Mouse (Mus musculus) midbrain, postnatal 0 days (tissue): Measurements from ENCODE around the gene Isl1. TPM values are rescaled to one million over a fixed set of nuclear protein-coding genes. Genes with fewer than 3 reads are reported as not detected.

ENCODE experiments used
- ATAC-seq: fragments of 200-750 bp; cut with Nextera tagmentation; 2 replicates; pipeline ENCODE4 v1.8.0; 2017; ENCODE audit warnings: moderate number of reproducible peaks, mild to moderate bottlenecking, moderate TSS enrichment, moderate library complexity; ENCODE audit not compliant: low FRiP score
- DNase-seq: peaks from one replicate; pipeline ENCODE4 v3.0.0-alpha.2; 2015; ENCODE audit warnings: low spot score
- H3K27ac ChIP-seq: fragments of 300-500 bp; sonication (generic); 2 replicates; pipeline ENCODE4 v1.5.1; 2014; ENCODE audit warnings: low read depth, mild to moderate bottlenecking, low read length, mixed read lengths
- H3K27me3 ChIP-seq: fragments of 300-500 bp; sonication (generic); 2 replicates; pipeline ENCODE4 v1.6.1; 2014; ENCODE audit warnings: low read length, control low read depth, mixed read lengths; ENCODE audit not compliant: insufficient read depth
- H3K36me3 ChIP-seq: fragments of 300-500 bp; sonication (generic); 2 replicates; pipeline ENCODE4 v1.6.1; 2014; ENCODE audit warnings: low read length, control low read depth, mixed read lengths; ENCODE audit not compliant: insufficient read depth
- H3K4me1 ChIP-seq: fragments of 300-500 bp; sonication (generic); 2 replicates; pipeline ENCODE4 v1.6.1; 2014; ENCODE audit warnings: mild to moderate bottlenecking, control low read depth, antibody characterized with exemption, low read length, mixed read lengths; ENCODE audit not compliant: insufficient read depth
- H3K4me2 ChIP-seq: fragments of 300-500 bp; sonication (generic); 2 replicates; pipeline ENCODE4 v1.6.1; 2014; ENCODE audit warnings: low read depth, mild to moderate bottlenecking, low read length, mixed read lengths; ENCODE audit not compliant: poor library complexity, severe bottlenecking
- H3K4me3 ChIP-seq: fragments of 300-500 bp; sonication (generic); 2 replicates; pipeline ENCODE4 v1.5.1; 2014; ENCODE audit warnings: low read depth, mild to moderate bottlenecking, low read length, moderate library complexity
- H3K9ac ChIP-seq: fragments of 300-500 bp; sonication (generic); replicated peaks from 2 replicates; pipeline ENCODE4 v1.6.1; 2014; ENCODE audit warnings: mild to moderate bottlenecking, low read length, moderate library complexity, mixed read lengths; ENCODE audit not compliant: poor library complexity, severe bottlenecking
- H3K9me3 ChIP-seq: fragments of 300-500 bp; sonication (generic); 2 replicates; pipeline ENCODE4 v1.6.1; 2016; ENCODE audit warnings: low read length, control low read depth
- CTCF ChIP-seq: IDR thresholded peaks from 2 replicates; pipeline ENCODE4 v1.5.1; 2016; ENCODE audit warnings: antibody characterized with exemption, mild to moderate bottlenecking
- WGBS: fragments of 180-500 bp; shearing (Covaris S2); extraction: QIAGEN DNeasy Blood & Tissue Kit; methylation state at CpG from one replicate; pipeline ENCODE4 v1.1.7; 2014; 5-methylcytosine and 5-hydroxymethylcytosine counted together
- polyA plus RNA-seq: library from polyadenylated mRNA; unstranded; fragments of >200 nt; fragmentation: Nextera tagmentation; extraction: Ambion mirVana; gene quantifications from 2 replicates; pipeline ENCODE4 v1.2.1, GENCODE M21; 2015
- total RNA-seq: library from RNA; depleted of rRNA; stranded (reverse); fragments of >200 nt; gene quantifications from 2 replicates; pipeline ENCODE4 v1.2.3, GENCODE M21; 2014

Isl1 gene
- total and polyA plus RNA-seq, 2 experiments from 2014 or later = 12.3 to 25.8 TPM

- H3K27ac ChIP-seq = no peak overlapping the region
- H3K4me2 ChIP-seq = no peak overlapping the region
- H3K36me3 ChIP-seq = no peaks in the 10 kb centered on the region
- H3K27me3 ChIP-seq = peaks cover 77% of the 10 kb centered on the region
- no peak overlapping the region for H3K9ac ChIP-seq
- H3K4me1 ChIP-seq = no peaks in the 10 kb centered on the region
- DNase-seq (no peak), ATAC-seq (no peak)
- H3K9me3 ChIP-seq = no peaks in the 10 kb centered on the region
- no peak overlapping the region for H3K4me3 ChIP-seq
- TF ChIP-seq CTCF = no peak
- 3% methylated on average over 6 of the region's 6 CpGs for WGBS
These were observed 5.7 kb downstream of the Isl1 start for GRCm38 (mm10) chr13:116303766-116304165.

GRCm38 (mm10) chr13:116302861-116303260, 6.6 kb downstream of the Isl1 start:
- H3K27ac ChIP-seq = no peak overlapping the region
- DNase-seq = no peak
- no peak for ATAC-seq
- peaks cover 80% of the 10 kb centered on the region for H3K27me3 ChIP-seq
- no peak overlapping the region for H3K4me3 ChIP-seq
- H3K36me3 ChIP-seq = no peaks in the 10 kb centered on the region
- H3K4me1 ChIP-seq = no peaks in the 10 kb centered on the region
- no peak for TF ChIP-seq CTCF
- WGBS = 2% methylated on average over 15 of the region's 15 CpGs
- no peaks in the 10 kb centered on the region for H3K9me3 ChIP-seq
- no peak overlapping the region for H3K9ac ChIP-seq
- no peak overlapping the region for H3K4me2 ChIP-seq

- 0% methylated on average over 3 of the region's 3 CpGs for WGBS
- Histone ChIP-seq H3K4me3 (no peak overlapping the region), H3K9me3 (no peaks in the 10 kb centered on the region), H3K27me3 (peaks cover 82% of the 10 kb centered on the region), H3K27ac (no peak overlapping the region), H3K9ac (no peak overlapping the region), H3K36me3 (no peaks in the 10 kb centered on the region), H3K4me1 (no peaks in the 10 kb centered on the region), H3K4me2 (no peak overlapping the region)
- no peak for DNase-seq
- TF ChIP-seq CTCF = no peak
- ATAC-seq = no peak
These were observed 7.8 kb downstream of the Isl1 start for GRCm38 (mm10) chr13:116301706-116302105.

DNA sequence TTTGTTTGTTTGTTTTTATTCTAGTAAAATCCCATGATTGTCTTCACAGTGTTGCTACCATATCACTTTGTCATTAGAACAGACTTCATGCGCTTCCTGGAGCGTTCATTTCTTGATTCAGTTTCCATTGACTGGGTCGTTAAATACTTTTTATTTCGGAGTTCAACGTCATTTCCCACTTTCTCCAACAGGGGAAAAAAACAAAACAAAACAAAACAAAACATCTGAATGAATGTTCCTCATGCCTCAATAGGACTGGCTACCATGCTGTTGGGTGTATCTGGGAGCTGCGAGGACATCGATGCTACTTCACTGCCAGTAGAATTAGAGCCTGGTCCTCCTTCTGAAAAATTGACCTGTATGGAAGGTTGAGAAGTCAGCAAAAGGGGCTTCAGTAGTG, 10.2 kb downstream of the Isl1 start:
- Histone ChIP-seq H3K27ac (no peak overlapping the region), H3K4me1 (no peaks in the 10 kb centered on the region), H3K36me3 (no peaks in the 10 kb centered on the region), H3K9me3 (no peaks in the 10 kb centered on the region), H3K27me3 (peaks cover 86% of the 10 kb centered on the region), H3K9ac (no peak overlapping the region), H3K4me3 (no peak overlapping the region), H3K4me2 (no peak overlapping the region)
- no peak for DNase-seq
- no peak for TF ChIP-seq CTCF
- 6% methylated on average over 7 of the region's 7 CpGs for WGBS
- no peak for ATAC-seq

GRCm38 (mm10) chr13:116298641-116299170, 10.8 kb downstream of the Isl1 start:
- Histone ChIP-seq H3K9me3 (no peaks in the 10 kb centered on the region), H3K27me3 (peaks cover 86% of the 10 kb centered on the region), H3K36me3 (no peaks in the 10 kb centered on the region), H3K4me3 (no peak overlapping the region), H3K9ac (no peak overlapping the region), H3K4me1 (no peaks in the 10 kb centered on the region), H3K27ac (no peak overlapping the region), H3K4me2 (no peak overlapping the region)
- ATAC-seq (no peak), DNase-seq (no peak)
- no peak for TF ChIP-seq CTCF
- 2% methylated on average over 13 of the region's 13 CpGs for WGBS

DNA sequence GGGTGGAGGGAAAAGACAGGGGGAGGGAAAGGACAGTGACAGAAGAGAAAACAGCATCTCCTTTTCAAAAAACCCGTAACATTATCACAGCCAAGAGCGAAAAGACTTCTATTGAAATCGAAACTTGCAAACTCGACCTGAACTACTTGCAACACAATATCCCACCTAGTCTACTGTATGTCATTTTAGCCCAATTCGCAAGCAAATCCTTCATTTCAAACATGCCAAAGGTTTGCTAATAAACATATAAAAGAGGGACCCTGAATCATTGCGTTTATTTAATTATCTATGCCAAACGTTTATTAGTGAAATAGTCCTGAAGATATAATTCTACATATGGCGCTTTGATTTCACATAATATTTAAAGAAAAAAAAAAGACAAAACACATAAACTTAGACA, 11.5 kb downstream of the Isl1 start:
- no peak for ATAC-seq
- Histone ChIP-seq H3K27ac (no peak overlapping the region), H3K9me3 (no peaks in the 10 kb centered on the region), H3K4me3 (no peak overlapping the region), H3K27me3 (peaks cover 87% of the 10 kb centered on the region), H3K4me1 (no peaks in the 10 kb centered on the region), H3K9ac (no peak overlapping the region), H3K36me3 (no peaks in the 10 kb centered on the region), H3K4me2 (no peak overlapping the region)
- no peak for DNase-seq
- 3% methylated on average over 8 of the region's 8 CpGs for WGBS
- TF ChIP-seq CTCF = no peak
